ENCODE assay signal across 9 mouse cellular contexts in genomic region chr7:133638821-133639220, GRCm38 (mm10). TPM values are rescaled to one million over a fixed set of nuclear protein-coding genes. Genes with fewer than 3 reads are reported as not detected.
DNase-seq lines count a peak whose midpoint lies in the region; ATAC-seq and TF ChIP-seq lines count a peak whose summit lies in the region.
"Had no signal": no experiment of that assay in that cellular context is flagged by ENCODE, and none has a peak within 500 bp of the region (broad histone marks: within the 10 kb centered on the region; RNA-seq: fewer than 3 reads in every experiment).

No protein-coding gene starts in this region.

- peak overlapping the region; percentile 99 for H3K4me3 ChIP-seq in lung, embryonic 16.5 days (ENCODE audit: low read length)
- peak overlapping the region; percentile 94; the same call in 1 of the 2 replicates for H3K4me3 ChIP-seq in forebrain, embryonic 14.5 days (ENCODE audit: low read depth, low read length)
- H3K4me3 ChIP-seq in neural tube, embryonic 14.5 days (ENCODE audit: low read depth, low read length): peak overlapping the region; percentile 96; the same call in 1 of the 2 replicates
- H3K4me3 ChIP-seq in lung, adult 2 months (replicated peaks; ENCODE audit: extremely low read depth, low read depth, low read length): no peak overlapping the region

- no peaks in the 10 kb centered on the region for H3K9me3 ChIP-seq in lung, embryonic 16.5 days (ENCODE audit: control insufficient read depth, low read length)
- no peaks in the 10 kb centered on the region for H3K9me3 ChIP-seq in forebrain, embryonic 14.5 days (replicated peaks; ENCODE audit: control insufficient read depth, low read length)
- no peaks in the 10 kb centered on the region for H3K9me3 ChIP-seq in neural tube, embryonic 14.5 days (ENCODE audit: control insufficient read depth, low read length)

- no peak overlapping the region for H3K9ac ChIP-seq in lung, embryonic 16.5 days (ENCODE audit: low read length)
- H3K9ac ChIP-seq in forebrain, embryonic 14.5 days (ENCODE audit: low read length): no peak overlapping the region
- no peak overlapping the region for H3K9ac ChIP-seq in neural tube, embryonic 14.5 days (replicated peaks; ENCODE audit: low read depth, low read length)

- peak overlapping the region; percentile 90; the same call in 1 of the 2 replicates for H3K4me2 ChIP-seq in lung, embryonic 16.5 days (ENCODE audit: low read depth, low read length)
- peak overlapping the region; percentile 73; the same call in 1 of the 2 replicates for H3K4me2 ChIP-seq in forebrain, embryonic 14.5 days (ENCODE audit: low read length)
- peak overlapping the region; percentile 74; the same call in 1 of the 2 replicates for H3K4me2 ChIP-seq in neural tube, embryonic 14.5 days (ENCODE audit: low read depth, low read length)

- TF ChIP-seq CTCF in lung, adult 2 months (IDR thresholded peaks at IDR 0.05; ENCODE audit: insufficient read depth, low read length): no peak

- no peak for ATAC-seq in lung, embryonic 16.5 days (ENCODE audit: low read depth)
- ATAC-seq in forebrain, embryonic 14.5 days: no peak
- no peak for ATAC-seq in neural tube, embryonic 14.5 days (ENCODE audit: low read depth)

- no peak for TF ChIP-seq POLR2A in lung, adult 2 months (IDR thresholded peaks at IDR 0.05; ENCODE audit: borderline replicate concordance, extremely low read depth, low read depth, low read length)

- peaks cover 8% of the 10 kb centered on the region for H3K4me1 ChIP-seq in lung, embryonic 16.5 days (replicated peaks; ENCODE audit: control insufficient read depth, insufficient read depth, low read length)
- peaks cover 3% of the 10 kb centered on the region; the same call in 1 of the 2 replicates for H3K4me1 ChIP-seq in forebrain, embryonic 14.5 days (ENCODE audit: control insufficient read depth, insufficient read depth, low read length)
- peaks cover 10% of the 10 kb centered on the region; the same call in 1 of the 2 replicates for H3K4me1 ChIP-seq in neural tube, embryonic 14.5 days (ENCODE audit: control insufficient read depth, insufficient read depth, low read length)
- H3K4me1 ChIP-seq in lung, adult 2 months (ENCODE audit: control insufficient read depth, insufficient read depth, low read length): peaks cover 3% of the 10 kb centered on the region; the same call in 1 of the 2 replicates

- 83% methylated on average over 13 of the region's 13 CpGs for WGBS in lung, embryonic 16.5 days
- WGBS in forebrain, embryonic 14.5 days: 82% methylated on average over 13 of the region's 13 CpGs
- 90% methylated on average over 13 of the region's 13 CpGs for WGBS in neural tube, embryonic 14.5 days
- 83% methylated on average over 13 of the region's 13 CpGs for WGBS in lung, adult 2 months

- DNase-seq in lung, postnatal 36 days: no peak
- peak; percentile 47 for DNase-seq in forebrain, embryonic 14.5 days (ENCODE audit: low spot score)
- peak; percentile 16 to 69 for DNase-seq in layer of hippocampus, postnatal 14 days (ENCODE audit: low spot score in 2 of 2)
- no peak for DNase-seq in urinary bladder, adult 2 months (ENCODE audit: low spot score)
- DNase-seq in testis, postnatal 10 days (ENCODE audit: low spot score): no peak
- DNase-seq in lung, adult 2 months: no peak

- no peak overlapping the region for H3K27ac ChIP-seq in lung, embryonic 16.5 days (ENCODE audit: low read length)
- H3K27ac ChIP-seq in forebrain, embryonic 14.5 days (ENCODE audit: low read depth, low read length): no peak overlapping the region
- H3K27ac ChIP-seq in neural tube, embryonic 14.5 days (ENCODE audit: low read depth, low read length): no peak overlapping the region

- H3K27me3 ChIP-seq in lung, embryonic 16.5 days (ENCODE audit: control insufficient read depth, insufficient read depth, low read depth, low read length): no peaks in the 10 kb centered on the region
- no peaks in the 10 kb centered on the region for H3K27me3 ChIP-seq in forebrain, embryonic 14.5 days (replicated peaks; ENCODE audit: control insufficient read depth, insufficient read depth, low read length)
- no peaks in the 10 kb centered on the region for H3K27me3 ChIP-seq in neural tube, embryonic 14.5 days (ENCODE audit: control insufficient read depth, insufficient read depth, low read length)

- H3K36me3 ChIP-seq in lung, embryonic 16.5 days (ENCODE audit: control insufficient read depth, insufficient read depth, low read length): peaks cover 26% of the 10 kb centered on the region
- peaks cover 37% of the 10 kb centered on the region for H3K36me3 ChIP-seq in forebrain, embryonic 14.5 days (ENCODE audit: control insufficient read depth, insufficient read depth, low read length)
- H3K36me3 ChIP-seq in neural tube, embryonic 14.5 days (ENCODE audit: control insufficient read depth, insufficient read depth, low read length): peaks cover 25% of the 10 kb centered on the region

RNA-seq across cellular contexts. Expression of gene Edrf1, which starts 1.5 kb away (rescaled TPM):
- polyA plus RNA-seq in lung, embryonic 16.5 days (2015; fragmentation: Nextera tagmentation; extraction: Ambion mirVana): 18.5 and 19.9 TPM in 2 replicates
- 22.8 and 26.2 TPM in 2 replicates for polyA plus RNA-seq in forebrain, embryonic 14.5 days (2014; fragmentation: Nextera tagmentation; extraction: Ambion mirVana)
- 10 to 100 TPM; 27.8 to 29.4 TPM for total RNA-seq in layer of hippocampus, postnatal 14 days (2021)
- 22.6 and 24.5 TPM in 2 replicates for polyA plus RNA-seq in neural tube, embryonic 14.5 days (2014; fragmentation: Nextera tagmentation; extraction: Ambion mirVana)
- polyA plus RNA-seq in urinary bladder, adult 2 months (2012; rRNA removed): 17.9 and 22.1 TPM in 2 replicates
- 6.4 and 9.1 TPM in 2 replicates for polyA plus RNA-seq in lung, adult 2 months (2012; rRNA removed)

RNA-seq across cellular contexts. Expression of gene Tex36, which starts 36.9 kb away (rescaled TPM):
- not detected in 2 replicates for polyA plus RNA-seq in lung, embryonic 16.5 days (2015; fragmentation: Nextera tagmentation; extraction: Ambion mirVana)
- not detected in 2 replicates for polyA plus RNA-seq in forebrain, embryonic 14.5 days (2014; fragmentation: Nextera tagmentation; extraction: Ambion mirVana)
- total RNA-seq in layer of hippocampus, postnatal 14 days (2021): not detected
- polyA plus RNA-seq in neural tube, embryonic 14.5 days (2014; fragmentation: Nextera tagmentation; extraction: Ambion mirVana): not detected in 2 replicates
- not detected in 2 replicates for polyA plus RNA-seq in urinary bladder, adult 2 months (2012; rRNA removed)
- not detected in 2 replicates for polyA plus RNA-seq in lung, adult 2 months (2012; rRNA removed)
- polyA plus RNA-seq: small intestine, adult 2 months had no signal

RNA-seq across cellular contexts. Expression of gene Mmp21, which starts 41.0 kb away (rescaled TPM):
- not detected in 2 replicates for polyA plus RNA-seq in lung, embryonic 16.5 days (2015; fragmentation: Nextera tagmentation; extraction: Ambion mirVana)
- polyA plus RNA-seq in forebrain, embryonic 14.5 days (2014; fragmentation: Nextera tagmentation; extraction: Ambion mirVana): not detected in 2 replicates
- total RNA-seq in layer of hippocampus, postnatal 14 days (2021): not detected
- 0.15 TPM in 1 of 2 replicates, not detected in the other for polyA plus RNA-seq in neural tube, embryonic 14.5 days (2014; fragmentation: Nextera tagmentation; extraction: Ambion mirVana)
- polyA plus RNA-seq in urinary bladder, adult 2 months (2012; rRNA removed): not detected in 2 replicates
- polyA plus RNA-seq in lung, adult 2 months (2012; rRNA removed): not detected in 2 replicates
- polyA plus RNA-seq: small intestine, adult 2 months had no signal

Comparison
In these comparisons a context has a peak if more than half of its experiments do, and no peak if none do; other contexts are left out.
1. DNase-seq: peak in forebrain, embryonic 14.5 days (single experiment) and layer of hippocampus, postnatal 14 days (2 of 2); none in lung, postnatal 36 days (single experiment), urinary bladder, adult 2 months (single experiment), testis, postnatal 10 days (single experiment) and lung, adult 2 months (single experiment).
2. Peak in every context shown above with its lines, with median percentiles within 50 percentile points of each other: H3K4me2 ChIP-seq.